Mouse (Mus musculus) liver, embryonic 16.5 days (tissue): Measurements from ENCODE around the gene Kcnj9. TPM values are rescaled to one million over a fixed set of nuclear protein-coding genes. Genes with fewer than 3 reads are reported as not detected.

Source experiments
- polyA plus RNA-seq: library from polyadenylated mRNA; unstranded; fragments of >200 nt; fragmentation: Nextera tagmentation; extraction: Ambion mirVana; gene quantifications from 2 replicates; pipeline ENCODE4 v1.2.1, GENCODE M21; 2015

The Kcnj9 gene
- polyA plus RNA-seq, 1 experiment from 2014 or later: 0.04 TPM

Other genes starting within 250 kb of the Kcnj9 start
- gene Copa, start 246.8 kb downstream of the Kcnj9 start, polyA plus RNA-seq: 75.9 and 82.2 TPM in 2 replicates
- gene Ncstn, start 246.5 kb downstream of the Kcnj9 start, polyA plus RNA-seq: 39.5 and 42.9 TPM in 2 replicates
- 42.4 and 43.9 TPM in 2 replicates for gene Pex19, start 202.6 kb downstream of the Kcnj9 start, polyA plus RNA-seq
- gene Dcaf8, start 181.2 kb downstream of the Kcnj9 start, polyA plus RNA-seq: 61.2 and 61.3 TPM in 2 replicates
- 20.6 and 21.5 TPM in 2 replicates for gene Pea15a, start 122.5 kb downstream of the Kcnj9 start, polyA plus RNA-seq
- 2.6 and 7.5 TPM in 2 replicates for gene Casq1, start 109.5 kb downstream of the Kcnj9 start, polyA plus RNA-seq
- not detected in 2 replicates for gene Atp1a4, start 70.9 kb downstream of the Kcnj9 start, polyA plus RNA-seq
- gene Igsf8, start 67.7 kb downstream of the Kcnj9 start, polyA plus RNA-seq: 16.8 and 20.6 TPM in 2 replicates
- gene Atp1a2, start 31.3 kb downstream of the Kcnj9 start, polyA plus RNA-seq: 0.20 and 0.52 TPM in 2 replicates
- 0.07 and 0.09 TPM in 2 replicates for gene Kcnj10, start 11.9 kb upstream of the Kcnj9 start, polyA plus RNA-seq
- gene Pigm, start 47.2 kb upstream of the Kcnj9 start, polyA plus RNA-seq: 1.7 and 1.8 TPM in 2 replicates
- 1.0 and 1.1 TPM in 2 replicates for gene Slamf9, start 146.0 kb upstream of the Kcnj9 start, polyA plus RNA-seq
- gene Igsf9, start 152.5 kb upstream of the Kcnj9 start, polyA plus RNA-seq: 0.81 and 2.5 TPM in 2 replicates
- gene Tagln2, start 170.7 kb upstream of the Kcnj9 start, polyA plus RNA-seq: 112 and 113 TPM in 2 replicates
- 0.21 and 0.40 TPM in 2 replicates for gene Cfap45, start 191.5 kb upstream of the Kcnj9 start, polyA plus RNA-seq
- 0.05 TPM in 1 of 2 replicates, not detected in the other for gene Vsig8, start 226.6 kb upstream of the Kcnj9 start, polyA plus RNA-seq